Mouse (Mus musculus) adrenal gland (tissue): ENCODE measurements around the gene Zfp598.

Experiments
- intact Hi-C: fragments of 180-260 bp; cut with DNase I; formaldehyde crosslinking; loops from one replicate; pipeline ENCODE4 v1.15.1; 2025
- long read RNA-seq, 2 experiments: library from polyadenylated mRNA; unstranded; transcript quantifications; one replicate each; pipeline ENCODE4 v2.0.0; 2020; ENCODE audit warnings: borderline replicate concordance in 1 of 2; ENCODE audit not compliant: insufficient replicate concordance in 1 of 2

The Zfp598 gene
- long read RNA-seq, experiment 1, partial matches to known transcripts = 5 of 5 reads
- long read RNA-seq, experiment 1, other reads (novel, unspliced or antisense) = 0 of 5 reads
- long read RNA-seq, experiment 2, partial matches to known transcripts = 3 of 4 reads
- long read RNA-seq, experiment 2, other reads (novel, unspliced or antisense) = 1 of 4 reads

- intact Hi-C loops = no loop called here
Observed at GRCm38 (mm10) chr17:24669545-24670245, at the start of gene Zfp598. Gene Zfp598 (plus strand): TSS chr17:24669687.

DNA sequence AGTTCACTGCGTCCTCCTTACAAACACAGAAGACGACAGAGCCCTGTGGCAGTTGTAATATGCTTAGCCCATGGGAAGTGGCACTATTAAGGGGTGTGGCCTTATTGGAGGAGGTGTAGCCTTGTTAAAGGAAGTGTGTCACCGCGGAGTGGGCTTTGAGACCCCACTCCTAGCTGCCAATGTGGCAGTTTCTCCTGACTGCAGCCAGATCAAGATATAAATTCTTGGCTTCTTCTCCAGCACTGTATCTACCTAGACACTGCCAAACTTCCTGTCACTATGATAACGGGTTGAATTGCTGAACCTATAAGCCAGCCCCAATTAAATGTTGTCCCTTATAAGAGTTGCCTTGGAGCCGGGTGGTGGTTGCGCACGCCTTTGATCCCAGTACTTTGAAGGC is 44.0 kb upstream of the Zfp598 start:
- intact Hi-C loops = no loop called here

DNA sequence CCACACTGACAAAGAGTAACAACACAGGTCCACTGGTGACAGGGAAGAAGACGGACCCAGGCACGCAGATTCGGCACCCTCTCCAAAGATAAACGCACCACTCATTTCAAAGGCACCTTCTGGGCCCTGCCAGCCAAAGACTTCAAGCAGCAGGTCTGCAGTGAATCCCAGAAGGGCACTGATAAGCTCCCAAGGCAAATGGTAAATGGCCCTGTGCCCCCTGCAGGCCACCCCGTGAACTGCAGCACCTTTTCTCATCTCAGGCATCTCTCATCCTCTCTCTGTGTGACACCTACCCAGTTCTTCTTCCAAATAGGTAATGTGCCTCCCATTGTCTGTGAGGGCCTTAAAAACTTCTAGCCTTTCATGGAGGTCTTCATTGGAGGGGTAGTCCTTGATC is 40.8 kb upstream of the Zfp598 start:
- intact Hi-C loops = no loop called here

GRCm38 (mm10) chr17:24630072-24630471 is 39.4 kb upstream of the Zfp598 start:
- intact Hi-C loops = no loop called here

- intact Hi-C loops = no loop called here
Observed at GRCm38 (mm10) chr17:24632167-24632812, 37.2 kb upstream of the Zfp598 start, which contains the start of the genes Tsc2 and Nthl1. Gene Tsc2 (minus strand): TSS chr17:24632630. Gene Nthl1 (plus strand): TSS chr17:24632680.

DNA sequence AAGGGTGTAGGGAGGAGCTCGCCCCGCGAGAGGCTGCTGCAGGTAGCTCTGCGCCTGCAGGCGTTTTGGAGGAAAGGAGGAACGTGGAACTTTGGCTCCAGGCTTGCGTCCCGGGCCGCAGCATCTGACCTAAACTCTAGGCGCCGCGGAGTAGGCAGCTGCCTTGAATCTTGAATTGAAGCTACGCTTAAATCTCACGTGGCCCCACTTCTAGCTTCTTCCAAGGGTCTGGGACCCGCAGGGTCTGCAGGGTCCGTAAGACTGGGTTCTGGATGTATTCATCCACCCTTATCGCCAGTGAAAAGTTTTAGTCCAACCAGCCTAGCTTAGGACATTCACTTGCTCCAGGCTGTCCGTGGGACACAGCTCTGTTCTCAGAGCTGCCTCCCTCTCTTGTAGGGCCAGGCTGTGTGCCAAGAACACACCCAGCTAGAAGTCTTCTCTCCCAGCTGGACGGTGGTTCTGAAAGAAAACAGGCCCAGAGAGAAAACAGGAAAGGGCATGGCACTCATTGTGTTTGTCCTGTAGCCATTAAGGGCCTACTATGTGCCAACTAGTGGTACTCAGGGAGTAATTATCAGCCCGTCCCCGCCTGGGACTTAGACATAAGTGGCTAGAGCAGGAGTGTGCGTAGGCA is 36.6 kb upstream of the Zfp598 start:
- intact Hi-C loops = no loop called here

DNA sequence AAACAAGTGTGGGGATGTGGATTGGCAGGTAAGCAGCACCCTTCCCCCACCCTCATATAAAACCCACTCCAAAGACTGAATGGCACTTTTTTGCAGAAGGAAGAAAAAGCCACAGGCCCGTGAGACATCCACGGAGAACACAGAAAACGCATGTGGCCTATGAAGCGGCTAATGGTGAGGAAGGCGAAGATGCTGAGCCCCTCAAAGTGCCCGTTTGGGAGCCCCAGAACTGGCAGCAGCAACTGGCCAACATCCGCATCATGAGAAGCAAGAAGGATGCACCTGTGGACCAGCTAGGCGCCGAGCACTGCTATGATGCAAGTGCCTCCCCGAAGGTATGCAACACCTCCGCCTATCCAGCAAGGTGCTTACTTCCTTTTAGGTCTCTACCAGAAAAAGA is 35.7 kb upstream of the Zfp598 start:
- intact Hi-C loops = no loop called here

DNA sequence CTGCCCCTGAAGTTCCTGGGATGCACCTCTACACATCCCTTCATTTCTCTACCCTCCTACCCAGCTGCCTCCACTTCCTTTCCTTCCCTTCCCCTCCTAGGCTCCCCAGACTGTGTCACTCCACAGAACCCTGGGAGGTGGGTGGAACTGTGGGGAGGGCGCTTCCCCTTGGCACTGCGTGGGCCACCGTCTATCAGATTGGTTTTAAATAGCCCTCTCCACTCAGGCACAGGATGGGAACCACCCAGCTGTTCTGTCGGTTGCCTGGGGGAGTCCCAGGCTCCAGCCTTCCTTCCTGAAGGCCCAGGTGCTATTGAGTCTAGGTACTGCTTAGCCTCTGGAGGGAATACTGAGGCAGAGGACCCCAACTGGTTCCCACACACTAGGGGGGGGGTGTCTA is 34.5 kb upstream of the Zfp598 start:
- intact Hi-C loops = no loop called here

DNA sequence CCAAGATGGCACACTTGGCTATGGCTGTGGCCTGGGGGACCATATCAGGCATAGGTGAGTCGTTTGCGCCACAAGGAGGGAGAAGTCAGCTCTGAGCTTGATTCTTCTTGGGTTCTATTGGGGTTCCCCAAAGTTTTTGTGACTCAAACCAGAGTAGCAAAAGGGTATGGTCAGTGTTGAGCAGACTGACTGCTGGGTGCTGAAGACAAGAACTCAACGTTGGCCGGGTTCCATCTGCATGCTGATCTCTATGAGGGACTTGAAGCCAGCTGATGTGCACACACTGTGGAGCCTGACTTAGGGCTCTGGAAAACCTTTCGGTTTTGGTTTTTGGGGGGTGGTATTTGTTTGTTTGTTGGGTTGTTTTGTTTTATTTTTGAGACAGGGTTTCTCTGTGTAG is 33.8 kb upstream of the Zfp598 start:
- intact Hi-C loops = no loop called here

- intact Hi-C loops = no loop called here
Observed at GRCm38 (mm10) chr17:24636781-24637481, 32.6 kb upstream of the Zfp598 start.

DNA sequence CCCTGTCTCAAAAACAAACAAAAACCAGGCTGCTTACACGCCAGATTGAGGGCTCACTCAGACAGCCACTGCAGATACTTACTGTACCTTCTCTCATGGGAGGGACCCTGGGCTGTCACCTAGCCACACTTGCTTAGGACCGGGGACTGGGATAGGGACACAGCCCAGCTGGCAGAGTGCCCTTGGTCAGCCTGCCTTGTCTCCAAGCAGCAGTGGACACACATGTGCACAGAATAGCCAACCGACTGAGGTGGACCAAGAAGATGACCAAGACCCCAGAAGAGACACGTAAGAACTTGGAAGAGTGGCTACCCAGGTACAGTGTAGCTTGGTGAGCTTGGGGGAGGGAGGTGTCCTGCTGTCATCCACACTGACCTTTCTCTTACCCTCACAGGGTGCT is 31.3 kb upstream of the Zfp598 start:
- intact Hi-C loops = no loop called here

DNA sequence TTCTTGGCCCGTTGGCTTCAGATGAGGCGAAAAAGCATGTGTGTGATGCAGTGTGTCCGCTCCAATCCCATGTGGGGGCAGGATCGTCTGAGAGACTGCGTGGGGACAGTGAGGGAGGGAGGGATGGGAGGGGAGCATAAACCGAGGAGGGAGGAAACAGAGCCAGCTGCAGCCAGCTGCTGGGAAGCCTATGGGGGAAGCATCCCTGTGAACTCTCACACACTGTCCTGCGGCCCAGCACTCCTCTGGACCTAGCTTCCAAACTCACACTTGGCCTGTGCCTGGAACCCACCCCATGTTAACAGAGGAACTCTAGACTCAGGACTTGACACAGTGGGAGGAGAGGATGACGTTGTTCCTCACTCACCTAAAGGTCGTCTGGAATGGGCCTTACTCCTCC is 30.6 kb upstream of the Zfp598 start:
- intact Hi-C loops = no loop called here

DNA sequence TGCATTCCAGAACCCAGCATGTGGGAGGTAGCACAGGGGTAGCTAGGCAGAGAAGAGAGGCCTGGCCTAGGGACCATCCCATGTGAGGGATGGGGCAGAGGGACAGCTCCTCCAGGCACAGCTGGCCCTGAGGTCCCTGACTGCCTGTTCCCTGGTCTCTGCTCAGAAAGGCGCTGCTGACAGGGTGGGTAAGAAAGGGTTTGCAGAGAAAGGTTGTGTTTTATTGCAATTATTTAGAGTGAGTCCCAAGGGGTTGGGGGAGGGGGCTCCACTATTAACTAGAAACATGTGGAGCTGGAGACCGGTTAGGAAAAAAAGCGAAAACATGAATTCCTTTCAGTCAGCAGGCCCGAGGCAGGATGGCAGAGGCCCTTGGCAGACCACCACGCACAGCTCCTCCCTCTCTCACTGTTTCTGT is 29.9 kb upstream of the Zfp598 start:
- intact Hi-C loops = no loop called here

DNA sequence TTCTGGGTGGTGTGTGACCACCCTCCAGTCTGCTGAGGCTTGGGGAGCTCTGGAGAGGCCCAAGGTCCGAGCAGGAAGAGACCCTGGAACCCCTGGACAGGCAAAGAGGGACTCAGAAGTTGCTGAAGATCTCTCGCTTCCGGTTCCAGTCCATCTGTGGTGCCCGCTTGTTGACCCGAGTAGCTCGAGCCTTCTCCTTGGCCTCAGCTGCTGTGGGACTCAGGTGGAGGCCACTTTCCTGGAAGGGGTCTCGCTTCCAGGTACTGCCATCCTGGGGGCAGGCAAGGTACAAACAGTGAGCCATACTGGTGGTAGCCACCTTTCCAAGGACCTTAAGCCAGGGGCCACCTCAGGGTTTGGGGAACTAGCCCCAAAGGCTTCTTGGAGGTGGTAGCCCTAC is 29.4 kb upstream of the Zfp598 start:
- intact Hi-C loops = no loop called here

DNA sequence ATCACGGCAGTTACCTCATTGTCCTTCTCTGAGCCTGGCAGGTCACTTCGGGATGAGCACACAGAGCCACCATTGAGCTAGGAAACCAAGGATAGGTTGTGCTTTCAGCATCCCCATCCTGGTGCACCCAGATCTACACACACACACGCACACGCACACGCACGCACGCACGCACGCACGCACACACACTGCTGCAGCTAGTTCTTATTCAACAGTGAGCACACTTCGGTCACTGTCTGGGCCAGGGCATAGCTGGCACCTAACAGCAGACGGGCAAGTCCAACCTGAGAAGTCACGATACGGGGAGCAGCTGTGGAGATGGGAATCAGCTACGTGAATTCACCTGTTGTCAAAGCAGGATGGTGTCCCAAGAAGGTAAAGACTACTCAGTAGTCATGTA is 28.9 kb upstream of the Zfp598 start:
- intact Hi-C loops = no loop called here

DNA sequence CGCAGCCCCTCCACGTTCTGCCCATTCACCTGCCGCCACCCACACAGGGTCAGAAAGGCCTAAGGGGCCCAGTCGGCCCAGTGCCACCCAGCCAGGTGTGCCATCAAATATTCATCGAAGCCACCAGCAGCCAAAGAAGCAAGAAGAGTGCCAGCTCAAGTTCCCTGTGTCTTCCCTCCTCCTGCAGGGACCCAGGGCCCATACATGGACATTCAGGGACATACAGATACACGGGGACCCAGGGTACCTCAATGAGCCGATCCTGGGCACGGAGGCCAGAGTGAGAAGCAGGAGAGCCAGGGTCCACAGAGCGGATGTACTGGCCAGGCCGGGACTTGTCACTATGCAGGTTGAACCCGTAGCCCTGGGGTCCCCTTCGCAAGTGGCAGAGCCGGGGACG is 27.5 kb upstream of the Zfp598 start:
- intact Hi-C loops = no loop called here

- intact Hi-C loops = no loop called here
Observed at GRCm38 (mm10) chr17:24642791-24643343, 26.6 kb upstream of the Zfp598 start.

DNA sequence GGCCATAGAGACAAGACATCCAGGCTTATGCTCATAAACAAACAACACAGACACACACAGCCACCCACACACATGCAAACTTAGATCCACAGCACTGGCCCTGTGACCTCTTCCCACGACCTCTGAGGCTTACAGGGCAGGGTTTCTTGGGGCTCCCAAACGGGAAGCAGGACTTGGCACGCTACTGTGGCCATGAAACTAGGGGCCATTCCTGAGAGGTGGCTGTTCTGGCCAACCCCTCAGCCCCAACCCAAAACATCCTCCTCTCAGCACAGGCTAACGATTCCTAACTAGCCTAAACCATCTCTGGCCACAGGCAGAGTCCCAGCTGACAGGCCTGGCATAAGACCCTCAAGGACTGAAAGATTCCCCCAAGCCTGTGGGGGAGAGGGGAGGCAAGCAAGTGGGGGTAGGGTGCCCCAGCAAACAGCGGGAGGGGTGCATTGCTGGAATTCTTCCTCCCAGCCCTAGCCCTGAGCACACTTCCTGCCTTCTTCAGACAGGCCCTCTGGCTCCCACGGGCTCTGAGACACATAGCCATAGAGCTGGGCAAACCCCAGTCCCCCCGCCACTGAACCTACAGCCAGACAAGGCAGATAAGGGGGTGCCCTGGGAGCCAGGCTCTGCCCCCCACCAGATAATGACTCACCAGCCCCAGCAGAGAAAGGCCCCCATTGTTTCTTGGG is 25.3 kb upstream of the Zfp598 start:
- intact Hi-C loops = no loop called here

- intact Hi-C loops = no loop called here
Observed at GRCm38 (mm10) chr17:24644875-24645721, 24.4 kb upstream of the Zfp598 start.

DNA sequence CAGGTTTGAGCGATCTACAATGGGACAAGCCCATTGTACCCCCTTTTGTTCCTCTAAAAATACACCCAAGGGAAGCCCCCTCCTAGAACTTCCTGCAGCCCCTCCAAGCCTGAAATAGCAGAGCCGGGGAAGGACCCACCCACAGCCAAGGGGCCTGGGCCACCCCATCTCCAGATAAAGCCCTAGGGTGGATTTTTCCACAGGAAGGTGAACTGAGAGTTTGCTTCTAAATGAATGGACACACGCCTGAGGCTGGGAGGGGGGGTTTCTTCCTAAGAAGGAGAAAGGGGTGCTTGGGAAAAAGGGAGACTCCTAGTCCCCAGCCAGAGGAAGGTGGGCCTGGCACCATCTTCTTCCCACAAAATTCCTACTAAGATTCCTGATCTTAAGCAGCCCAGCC is 23.6 kb upstream of the Zfp598 start:
- intact Hi-C loops = no loop called here
